Mouse (Mus musculus): ENCODE measurements around the gene Il21r. TPM values are rescaled to one million over a fixed set of nuclear protein-coding genes. Genes with fewer than 3 reads are reported as not detected.

The Il21r gene
- polyA plus RNA-seq, 1 experiment from 2014 or later, result 0.13 TPM

DNA sequence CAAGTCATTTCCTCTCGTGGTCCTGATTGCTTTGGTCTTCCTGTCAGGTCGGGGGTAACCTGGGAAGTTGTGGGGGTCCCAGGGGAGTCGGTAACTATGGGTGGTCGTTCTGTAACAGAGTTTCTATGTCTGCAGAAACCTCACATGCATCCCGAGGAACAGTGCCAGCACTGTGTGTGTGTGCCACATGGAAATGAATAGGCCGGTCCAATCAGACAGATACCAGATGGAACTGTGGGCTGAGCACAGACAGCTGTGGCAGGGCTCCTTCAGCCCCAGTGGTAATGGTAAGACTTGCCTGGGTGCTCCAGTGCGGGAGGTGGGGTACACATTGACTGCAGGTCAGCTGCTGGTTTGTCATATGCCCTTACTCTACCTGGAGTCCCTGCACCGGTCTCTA is 34.3 kb upstream of the Il21r start:
- no peak for DNase-seq

DNA sequence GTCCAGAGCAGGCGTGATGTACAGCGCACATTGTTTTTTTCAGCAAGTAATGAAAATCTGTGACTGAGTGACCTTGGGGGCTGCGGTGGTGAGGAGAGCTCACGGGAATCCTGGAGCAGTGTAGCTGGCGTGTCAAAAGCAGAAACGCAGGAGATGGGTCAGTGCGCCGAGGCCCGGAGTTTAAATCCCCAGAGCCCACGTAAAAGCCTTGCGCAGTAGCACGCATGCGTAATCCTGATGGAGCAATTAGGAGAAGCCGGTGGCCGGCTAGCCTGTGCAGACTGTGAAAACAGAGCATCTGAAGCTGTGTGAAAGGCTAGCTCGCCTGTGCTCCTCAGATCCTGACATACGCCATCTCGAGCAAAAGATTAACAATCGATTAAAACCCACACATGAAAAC is 31.3 kb upstream of the Il21r start:
- DNase-seq (peak; percentile 68), ATAC-seq (ENCODE audit: low FRiP score, low TSS enrichment) (no peak)
- H3K4me3 ChIP-seq (replicated peaks; ENCODE audit: low read depth, low read length), result no peak overlapping the region
- H3K36me3 ChIP-seq (ENCODE audit: control insufficient read depth, insufficient read depth, low read length), result no peaks in the 10 kb centered on the region
- peak overlapping the region; percentile 21 for H3K4me2 ChIP-seq (ENCODE audit: low read length)
- 63% methylated on average over 19 of the region's 19 CpGs for WGBS
- H3K27me3 ChIP-seq (ENCODE audit: control insufficient read depth, insufficient read depth, low read length), result no peaks in the 10 kb centered on the region
- peak overlapping the region; percentile 58 for H3K27ac ChIP-seq (replicated peaks; ENCODE audit: low read depth, low read length)
- peaks cover 6% of the 10 kb centered on the region; the same call in 1 of the 2 replicates for H3K4me1 ChIP-seq (ENCODE audit: control insufficient read depth, insufficient read depth, low read length)
- no peaks in the 10 kb centered on the region for H3K9me3 ChIP-seq (ENCODE audit: control insufficient read depth, low read length)
- H3K9ac ChIP-seq (replicated peaks; ENCODE audit: low read length), result 0 out of 2 replicates have a peak overlapping the region, but pooled peaks have one; percentile 16

More for the DNA sequence above, 34.3 kb upstream of the Il21r start:
- Histone ChIP-seq H3K4me2 (ENCODE audit: low read length) (no peak overlapping the region), H3K9me3 (ENCODE audit: control insufficient read depth, low read length) (no peaks in the 10 kb centered on the region), H3K27me3 (ENCODE audit: control insufficient read depth, insufficient read depth, low read length) (no peaks in the 10 kb centered on the region), H3K4me3 (replicated peaks; ENCODE audit: low read depth, low read length) (no peak overlapping the region), H3K27ac (replicated peaks; ENCODE audit: low read depth, low read length) (no peak overlapping the region), H3K9ac (replicated peaks; ENCODE audit: low read length) (no peak overlapping the region), H3K4me1 (ENCODE audit: control insufficient read depth, insufficient read depth, low read length) (peaks cover 6% of the 10 kb centered on the region; the same call in 1 of the 2 replicates), H3K36me3 (ENCODE audit: control insufficient read depth, insufficient read depth, low read length) (no peaks in the 10 kb centered on the region)
- 89% methylated on average over 8 of the region's 8 CpGs for WGBS
- no peak for ATAC-seq (ENCODE audit: low FRiP score, low TSS enrichment)

DNA sequence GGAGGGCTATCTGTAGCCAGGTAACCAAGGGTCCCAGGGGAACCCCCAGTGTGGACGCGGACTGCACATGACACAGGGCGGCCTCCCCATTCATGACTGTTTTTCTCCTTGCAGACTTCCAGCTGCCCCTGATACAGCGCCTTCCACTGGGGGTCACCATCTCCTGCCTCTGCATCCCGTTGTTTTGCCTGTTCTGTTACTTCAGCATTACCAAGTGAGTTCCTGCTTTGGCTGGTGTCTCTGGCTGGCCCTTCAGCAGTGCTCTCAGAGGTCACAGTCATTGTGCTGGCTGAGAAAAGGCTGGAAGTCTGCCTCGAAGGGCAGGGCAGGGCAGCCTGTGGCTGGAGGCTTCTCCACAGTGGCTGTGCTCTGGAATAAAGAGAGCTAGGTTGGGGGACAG is 30.5 kb upstream of the Il21r start:
- no peaks in the 10 kb centered on the region for H3K27me3 ChIP-seq (ENCODE audit: control insufficient read depth, insufficient read depth, low read length)
- no peaks in the 10 kb centered on the region for H3K36me3 ChIP-seq (ENCODE audit: control insufficient read depth, insufficient read depth, low read length)
- 81% methylated on average over 6 of the region's 6 CpGs for WGBS
- no peak for DNase-seq
- H3K4me1 ChIP-seq (ENCODE audit: control insufficient read depth, insufficient read depth, low read length), result peaks cover 6% of the 10 kb centered on the region; the same call in 1 of the 2 replicates
- peak overlapping the region; percentile 58 for H3K27ac ChIP-seq (replicated peaks; ENCODE audit: low read depth, low read length)
- ATAC-seq (ENCODE audit: low FRiP score, low TSS enrichment), result no peak
- no peak overlapping the region for H3K9ac ChIP-seq (replicated peaks; ENCODE audit: low read length)
- H3K9me3 ChIP-seq (ENCODE audit: control insufficient read depth, low read length), result no peaks in the 10 kb centered on the region
- no peak overlapping the region for H3K4me3 ChIP-seq (replicated peaks; ENCODE audit: low read depth, low read length)
- no peak overlapping the region for H3K4me2 ChIP-seq (ENCODE audit: low read length)

DNA sequence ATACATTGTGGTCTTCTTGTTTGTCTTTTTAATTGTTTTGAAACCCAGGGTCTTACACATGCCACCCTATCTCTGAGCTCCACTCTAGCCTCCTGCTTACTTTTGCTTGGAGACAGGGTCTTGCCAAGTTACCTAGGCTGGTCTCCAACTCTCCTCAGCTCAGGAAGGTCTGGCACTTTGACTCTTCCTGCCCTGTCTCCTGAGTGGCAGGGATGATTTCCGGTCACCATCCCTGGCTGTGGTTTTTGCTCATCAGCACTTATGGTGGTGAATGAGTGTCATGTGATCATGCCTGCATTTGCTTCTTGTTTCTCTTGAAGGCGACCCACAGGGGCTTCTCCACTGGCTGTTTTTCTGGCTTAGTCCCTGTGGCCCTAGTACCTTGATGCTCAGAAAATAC is 29.4 kb upstream of the Il21r start:
- WGBS, result 93% methylated on average over 2 of the region's 2 CpGs
- no peaks in the 10 kb centered on the region for H3K36me3 ChIP-seq (ENCODE audit: control insufficient read depth, insufficient read depth, low read length)
- DNase-seq (no peak), ATAC-seq (ENCODE audit: low FRiP score, low TSS enrichment) (no peak)
- H3K9me3 ChIP-seq (ENCODE audit: control insufficient read depth, low read length), result no peaks in the 10 kb centered on the region
- no peak overlapping the region for H3K27ac ChIP-seq (replicated peaks; ENCODE audit: low read depth, low read length)
- H3K27me3 ChIP-seq (ENCODE audit: control insufficient read depth, insufficient read depth, low read length), result no peaks in the 10 kb centered on the region
- H3K4me3 ChIP-seq (replicated peaks; ENCODE audit: low read depth, low read length), result no peak overlapping the region
- H3K4me2 ChIP-seq (ENCODE audit: low read length), result no peak overlapping the region
- H3K9ac ChIP-seq (replicated peaks; ENCODE audit: low read length), result no peak overlapping the region
- H3K4me1 ChIP-seq (ENCODE audit: control insufficient read depth, insufficient read depth, low read length), result peaks cover 6% of the 10 kb centered on the region; the same call in 1 of the 2 replicates

DNA sequence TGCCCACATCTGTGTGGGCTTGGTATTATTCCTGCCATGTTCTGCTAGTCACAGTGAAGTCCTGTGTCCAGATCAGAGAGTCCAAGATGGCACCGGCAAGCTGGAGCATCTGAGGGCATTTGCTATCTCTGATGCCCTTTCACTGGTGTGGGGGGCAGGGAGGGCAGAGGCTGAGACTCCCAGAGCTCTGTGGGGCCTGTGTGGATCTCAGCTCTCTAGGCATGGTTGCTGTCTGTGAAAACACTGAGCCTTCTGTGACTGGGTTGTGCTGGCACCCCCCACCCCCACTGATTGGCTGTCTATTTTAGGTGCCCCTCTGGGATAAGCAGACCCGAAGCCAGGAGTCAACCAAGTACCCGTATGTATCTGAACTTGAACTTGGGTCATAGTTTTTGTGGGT is 28.4 kb upstream of the Il21r start:
- Histone ChIP-seq H3K4me1 (ENCODE audit: control insufficient read depth, insufficient read depth, low read length) (peaks cover 6% of the 10 kb centered on the region; the same call in 1 of the 2 replicates), H3K9me3 (ENCODE audit: control insufficient read depth, low read length) (no peaks in the 10 kb centered on the region), H3K4me3 (replicated peaks; ENCODE audit: low read depth, low read length) (no peak overlapping the region), H3K4me2 (ENCODE audit: low read length) (no peak overlapping the region), H3K27me3 (ENCODE audit: control insufficient read depth, insufficient read depth, low read length) (no peaks in the 10 kb centered on the region), H3K9ac (replicated peaks; ENCODE audit: low read length) (no peak overlapping the region), H3K36me3 (ENCODE audit: control insufficient read depth, insufficient read depth, low read length) (no peaks in the 10 kb centered on the region), H3K27ac (replicated peaks; ENCODE audit: low read depth, low read length) (no peak overlapping the region)
- ATAC-seq (ENCODE audit: low FRiP score, low TSS enrichment) (no peak), DNase-seq (no peak)
- 91% methylated on average over 3 of the region's 3 CpGs for WGBS

DNA sequence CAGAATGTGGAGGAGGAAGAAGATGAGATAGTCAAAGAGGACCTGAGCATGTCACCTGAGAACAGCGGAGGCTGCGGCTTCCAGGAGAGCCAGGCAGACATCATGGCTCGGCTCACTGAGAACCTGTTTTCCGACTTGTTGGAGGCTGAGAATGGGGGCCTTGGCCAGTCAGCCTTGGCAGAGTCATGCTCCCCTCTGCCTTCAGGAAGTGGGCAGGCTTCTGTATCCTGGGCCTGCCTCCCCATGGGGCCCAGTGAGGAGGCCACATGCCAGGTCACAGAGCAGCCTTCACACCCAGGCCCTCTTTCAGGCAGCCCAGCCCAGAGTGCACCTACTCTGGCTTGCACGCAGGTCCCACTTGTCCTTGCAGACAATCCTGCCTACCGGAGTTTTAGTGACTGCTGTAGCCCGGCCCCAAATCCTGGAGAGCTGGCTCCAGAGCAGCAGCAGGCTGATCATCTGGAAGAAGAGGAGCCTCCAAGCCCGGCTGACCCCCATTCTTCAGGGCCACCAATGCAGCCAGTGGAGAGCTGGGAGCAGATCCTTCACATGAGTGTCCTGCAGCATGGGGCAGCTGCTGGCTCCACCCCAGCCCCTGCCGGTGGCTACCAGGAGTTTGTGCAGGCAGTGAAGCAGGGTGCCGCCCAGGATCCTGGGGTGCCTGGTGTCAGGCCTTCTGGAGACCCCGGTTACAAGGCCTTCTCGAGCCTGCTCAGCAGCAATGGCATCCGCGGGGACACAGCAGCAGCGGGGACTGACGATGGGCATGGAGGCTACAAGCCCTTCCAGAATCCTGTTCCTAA is 27.3 kb upstream of the Il21r start:
- no peak overlapping the region for H3K4me2 ChIP-seq (ENCODE audit: low read length)
- H3K4me3 ChIP-seq (replicated peaks; ENCODE audit: low read depth, low read length), result no peak overlapping the region
- H3K27ac ChIP-seq (replicated peaks; ENCODE audit: low read depth, low read length), result no peak overlapping the region
- no peak for ATAC-seq (ENCODE audit: low FRiP score, low TSS enrichment)
- no peaks in the 10 kb centered on the region for H3K9me3 ChIP-seq (ENCODE audit: control insufficient read depth, low read length)
- DNase-seq, result no peak
- peaks cover 8% of the 10 kb centered on the region for H3K4me1 ChIP-seq (ENCODE audit: control insufficient read depth, insufficient read depth, low read length)
- no peak overlapping the region for H3K9ac ChIP-seq (replicated peaks; ENCODE audit: low read length)
- H3K27me3 ChIP-seq (ENCODE audit: control insufficient read depth, insufficient read depth, low read length), result no peaks in the 10 kb centered on the region
- H3K36me3 ChIP-seq (ENCODE audit: control insufficient read depth, insufficient read depth, low read length), result no peaks in the 10 kb centered on the region
- WGBS, result 89% methylated on average over 16 of the region's 16 CpGs

DNA sequence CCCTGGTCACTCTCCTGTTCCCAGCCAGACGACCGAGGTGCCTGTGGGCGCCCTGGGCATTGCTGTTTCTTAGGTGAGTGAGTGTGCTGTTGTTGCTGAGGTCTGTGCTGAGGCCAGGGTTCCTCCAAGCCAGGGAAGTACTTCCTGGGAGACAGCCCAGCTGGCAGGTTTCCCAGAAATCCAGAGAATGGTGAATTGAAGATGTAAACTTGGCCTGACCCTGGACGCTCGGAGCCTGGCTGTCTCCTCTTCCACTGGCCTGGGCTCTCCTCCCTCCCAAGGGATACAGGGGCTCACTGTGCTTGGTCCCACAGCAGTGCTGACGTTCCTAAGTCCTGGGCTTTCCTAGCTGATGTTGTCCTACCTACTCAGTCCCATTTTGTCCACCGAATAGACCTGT is 26.2 kb upstream of the Il21r start:
- Histone ChIP-seq H3K27me3 (ENCODE audit: control insufficient read depth, insufficient read depth, low read length) (no peaks in the 10 kb centered on the region), H3K36me3 (ENCODE audit: control insufficient read depth, insufficient read depth, low read length) (no peaks in the 10 kb centered on the region), H3K4me3 (replicated peaks; ENCODE audit: low read depth, low read length) (no peak overlapping the region), H3K9ac (replicated peaks; ENCODE audit: low read length) (no peak overlapping the region), H3K4me2 (ENCODE audit: low read length) (no peak overlapping the region), H3K27ac (replicated peaks; ENCODE audit: low read depth, low read length) (no peak overlapping the region), H3K4me1 (ENCODE audit: control insufficient read depth, insufficient read depth, low read length) (peaks cover 10% of the 10 kb centered on the region), H3K9me3 (ENCODE audit: control insufficient read depth, low read length) (no peaks in the 10 kb centered on the region)
- ATAC-seq (ENCODE audit: low FRiP score, low TSS enrichment) (no peak), DNase-seq (peak; percentile 59)
- WGBS, result 72% methylated on average over 7 of the region's 7 CpGs

DNA sequence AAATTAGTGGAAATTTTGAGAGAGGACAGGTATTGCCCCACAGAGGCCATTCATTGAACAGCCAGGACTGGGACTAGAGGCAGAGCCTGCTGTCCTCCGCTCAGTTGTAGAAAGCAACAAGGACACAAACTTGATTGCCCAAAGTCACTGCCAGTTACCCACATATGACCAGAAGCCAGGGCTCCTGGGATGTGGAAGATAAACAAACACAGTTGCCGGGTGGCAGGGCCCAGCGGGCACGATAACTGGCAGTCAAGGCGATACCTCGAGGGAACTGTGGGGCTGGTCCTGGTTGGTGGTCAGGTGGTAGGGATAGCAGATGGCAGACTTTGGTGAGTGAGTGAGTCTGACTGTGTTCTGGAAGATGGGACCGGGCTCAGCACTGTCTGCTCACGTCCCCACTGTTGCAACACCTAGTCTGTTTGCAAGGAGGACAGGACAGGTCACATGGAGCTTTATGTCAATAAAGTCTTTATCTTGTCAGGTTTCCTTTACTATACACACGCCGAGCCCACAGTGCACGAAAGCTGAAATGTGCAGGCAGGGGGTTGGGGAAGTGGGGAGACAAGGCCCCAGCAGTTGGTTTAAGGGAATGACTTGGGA is 25.6 kb upstream of the Il21r start:
- 85% methylated on average over 11 of the region's 11 CpGs for WGBS
- ATAC-seq (ENCODE audit: low FRiP score, low TSS enrichment) (no peak), DNase-seq (no peak)
- no peak overlapping the region for H3K27ac ChIP-seq (replicated peaks; ENCODE audit: low read depth, low read length)
- no peak overlapping the region for H3K9ac ChIP-seq (replicated peaks; ENCODE audit: low read length)
- H3K36me3 ChIP-seq (ENCODE audit: control insufficient read depth, insufficient read depth, low read length), result no peaks in the 10 kb centered on the region
- no peak overlapping the region for H3K4me2 ChIP-seq (ENCODE audit: low read length)
- H3K27me3 ChIP-seq (ENCODE audit: control insufficient read depth, insufficient read depth, low read length), result no peaks in the 10 kb centered on the region
- H3K4me1 ChIP-seq (ENCODE audit: control insufficient read depth, insufficient read depth, low read length), result peaks cover 5% of the 10 kb centered on the region
- H3K4me3 ChIP-seq (replicated peaks; ENCODE audit: low read depth, low read length), result no peak overlapping the region
- H3K9me3 ChIP-seq (ENCODE audit: control insufficient read depth, low read length), result no peaks in the 10 kb centered on the region

DNA sequence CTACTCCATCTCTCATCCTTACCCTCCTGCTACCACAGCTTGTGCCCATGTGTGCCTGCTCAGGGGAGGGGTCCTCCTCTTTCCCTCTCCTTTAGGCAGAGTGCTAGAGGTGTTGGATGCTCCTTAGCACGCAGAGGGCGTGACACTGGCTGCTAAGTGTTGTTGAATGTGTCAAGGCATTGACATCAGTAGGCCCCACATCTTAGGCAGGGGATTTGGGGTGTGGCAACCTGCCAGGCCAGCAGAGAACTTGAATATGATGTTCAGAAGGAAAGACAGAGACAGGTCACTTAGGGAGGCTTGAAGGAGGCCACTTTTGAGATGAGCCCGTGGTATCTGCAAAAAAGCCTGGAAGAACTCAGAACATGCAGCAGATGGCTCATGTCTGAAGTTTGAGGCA is 25.1 kb upstream of the Il21r start:
- peaks cover 5% of the 10 kb centered on the region for H3K4me1 ChIP-seq (ENCODE audit: control insufficient read depth, insufficient read depth, low read length)
- H3K36me3 ChIP-seq (ENCODE audit: control insufficient read depth, insufficient read depth, low read length), result no peaks in the 10 kb centered on the region
- no peak overlapping the region for H3K27ac ChIP-seq (replicated peaks; ENCODE audit: low read depth, low read length)
- WGBS, result 80% methylated on average over 3 of the region's 3 CpGs
- no peaks in the 10 kb centered on the region for H3K9me3 ChIP-seq (ENCODE audit: control insufficient read depth, low read length)
- H3K9ac ChIP-seq (replicated peaks; ENCODE audit: low read length), result no peak overlapping the region
- no peaks in the 10 kb centered on the region for H3K27me3 ChIP-seq (ENCODE audit: control insufficient read depth, insufficient read depth, low read length)
- H3K4me2 ChIP-seq (ENCODE audit: low read length), result no peak overlapping the region
- DNase-seq (no peak), ATAC-seq (ENCODE audit: low FRiP score, low TSS enrichment) (no peak)
- H3K4me3 ChIP-seq (replicated peaks; ENCODE audit: low read depth, low read length), result no peak overlapping the region
